Mouse (Mus musculus) urinary bladder, postnatal 25 days (tissue): ENCODE results near the gene Trmt112.
"Not testable (repeated sequence)": the region's sequence is repeated elsewhere in the genome, so short reads cannot be mapped to it uniquely, and the experiment has no call there.

Experiments used
- DNase-seq: peaks from one replicate; pipeline ENCODE4 v3.0.0; 2022; ENCODE audit warnings: low spot score

The Trmt112 gene

DNA sequence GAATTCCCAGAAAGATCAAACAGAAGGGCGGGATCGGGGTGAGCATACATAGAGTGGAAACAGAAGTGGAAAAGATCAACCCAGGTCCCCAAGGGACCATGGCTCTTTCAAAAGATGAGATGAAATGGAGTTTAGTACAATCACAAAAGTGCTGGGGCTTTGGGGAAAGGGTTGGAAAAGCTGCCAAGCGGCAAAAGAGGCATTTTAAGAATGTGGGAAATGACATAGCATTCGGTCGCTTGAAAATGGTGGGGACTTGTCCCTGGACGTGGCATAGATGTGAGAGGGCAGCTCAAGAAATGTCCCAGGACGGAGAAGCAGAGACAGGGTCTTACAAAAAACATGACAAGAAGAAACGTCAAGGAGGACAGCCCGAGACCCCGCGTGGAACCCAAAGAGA, 477 bp upstream of the Trmt112 start:
- DNase-seq = no peak

- not testable (repeated sequence) for DNase-seq
Measured at GRCm38 (mm10) chr19:6910306-6910705, 808 bp downstream of the Trmt112 start.

DNA sequence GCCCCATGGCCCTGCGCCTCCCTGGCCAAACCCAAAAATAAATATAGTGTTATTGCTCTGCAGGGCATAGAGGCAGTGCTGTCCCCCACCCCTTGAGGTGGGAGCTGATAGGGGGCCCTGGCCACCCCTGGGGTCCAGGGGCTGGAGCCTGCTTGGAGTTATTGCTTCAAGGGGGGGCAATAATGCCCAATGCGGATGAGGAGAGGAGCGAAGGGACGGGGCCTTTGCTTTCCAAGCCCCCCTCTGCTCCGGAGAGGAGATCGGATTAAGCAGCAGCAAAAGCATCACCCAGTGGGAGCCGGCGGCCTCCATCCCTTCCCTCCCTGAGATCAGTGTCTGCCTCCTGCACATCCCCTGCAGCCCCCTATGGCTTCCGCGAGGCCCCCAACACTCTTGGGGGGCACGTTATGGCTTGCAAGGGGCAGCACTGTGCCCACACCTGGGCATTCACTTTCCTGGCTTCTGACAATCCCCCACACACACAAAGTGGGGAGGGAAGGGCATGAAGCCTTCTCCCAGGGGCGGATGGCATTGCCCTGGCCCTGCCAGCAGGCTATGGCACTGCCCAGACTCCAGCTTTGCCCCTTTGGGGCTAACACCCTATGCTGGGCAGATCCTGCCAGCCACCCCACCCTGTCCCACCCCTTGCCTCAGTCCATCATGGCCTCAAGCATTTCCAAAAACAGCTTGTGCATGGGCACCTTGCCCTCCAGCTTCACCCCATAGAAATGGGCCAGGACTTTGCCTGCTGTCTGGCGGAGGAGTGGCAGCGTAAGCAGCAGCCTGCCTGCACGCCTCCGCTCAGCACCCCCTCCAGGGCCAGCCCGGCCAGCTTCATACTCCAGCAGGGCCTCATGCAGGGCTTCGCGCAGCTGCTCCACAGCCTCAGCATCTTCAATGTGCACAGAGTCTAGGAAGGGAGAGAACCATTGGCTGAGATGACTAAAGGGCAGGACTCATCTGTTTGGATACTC, 1.9 kb downstream of the Trmt112 start:
- no peak for DNase-seq

- DNase-seq = no peak
Measured at GRCm38 (mm10) chr19:6912205-6912970, 2.9 kb downstream of the Trmt112 start.

GRCm38 (mm10) chr19:6913036-6913435, 3.5 kb downstream of the Trmt112 start:
- no peak for DNase-seq

- DNase-seq = no peak
Measured at GRCm38 (mm10) chr19:6913991-6914390, 4.5 kb downstream of the Trmt112 start.

- DNase-seq = no peak
Measured at GRCm38 (mm10) chr19:6914540-6914939, 5.0 kb downstream of the Trmt112 start.

- DNase-seq = no peak
Measured at GRCm38 (mm10) chr19:6915276-6915675, 5.8 kb downstream of the Trmt112 start.

- no peak for DNase-seq
Measured at GRCm38 (mm10) chr19:6916496-6916895, 7.0 kb downstream of the Trmt112 start.

GRCm38 (mm10) chr19:6918321-6918720, 8.8 kb downstream of the Trmt112 start:
- no peak for DNase-seq

- no peak for DNase-seq
Measured at GRCm38 (mm10) chr19:6919431-6919830, 9.9 kb downstream of the Trmt112 start.

- DNase-seq = no peak
Measured at GRCm38 (mm10) chr19:6919876-6920740, 10.6 kb downstream of the Trmt112 start.

- DNase-seq = no peak
Measured at GRCm38 (mm10) chr19:6920741-6921636, 11.5 kb downstream of the Trmt112 start.

DNA sequence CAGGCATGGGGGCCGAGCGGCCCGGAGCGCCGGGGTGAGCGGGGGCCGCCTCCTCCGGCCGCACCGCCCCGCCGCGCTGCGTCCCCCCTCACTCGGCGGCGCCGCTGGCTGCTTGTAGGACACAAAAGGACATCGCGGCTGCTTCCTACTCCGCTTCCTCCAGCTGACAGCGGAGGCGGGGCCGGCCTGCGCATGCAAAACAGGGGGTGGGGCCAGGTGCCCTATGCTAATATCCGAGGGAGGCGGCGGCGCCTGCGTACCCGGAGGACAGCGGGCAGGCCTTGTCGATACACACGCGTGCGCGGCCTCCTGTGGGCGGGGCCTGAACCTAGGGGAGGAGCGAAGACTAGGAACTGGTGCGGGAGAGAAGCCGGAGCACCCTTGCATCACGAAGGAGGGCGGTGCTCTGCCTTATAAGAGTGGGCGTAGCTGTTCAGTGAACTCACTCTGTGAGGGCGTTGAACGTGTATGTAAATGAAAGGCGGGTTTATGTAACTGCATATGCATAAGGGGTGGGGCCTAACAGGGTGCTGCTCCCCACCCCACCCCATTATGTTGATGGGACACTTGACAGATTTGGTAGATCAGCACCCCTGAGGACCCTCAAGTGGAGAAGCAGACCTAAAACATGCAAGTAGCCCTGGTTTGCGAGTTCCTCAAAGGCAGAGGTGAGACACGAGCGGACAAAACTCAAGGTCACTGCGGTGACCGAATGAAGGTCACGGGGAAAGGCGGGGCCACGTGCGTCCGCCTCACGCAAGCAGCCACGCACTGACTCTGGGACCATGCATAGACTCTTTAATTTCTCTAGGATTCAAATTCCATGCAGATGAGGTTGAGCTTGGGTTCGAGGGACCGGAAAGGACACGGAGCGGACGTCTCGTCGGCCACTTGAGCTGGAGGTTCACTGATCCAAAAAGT, 12.4 kb downstream of the Trmt112 start, which contains the start of gene Esrra:
Esrra (minus strand) TSS at position 167 of the 921 bp plus-strand sequence.
- peak; percentile 99 for DNase-seq

DNA sequence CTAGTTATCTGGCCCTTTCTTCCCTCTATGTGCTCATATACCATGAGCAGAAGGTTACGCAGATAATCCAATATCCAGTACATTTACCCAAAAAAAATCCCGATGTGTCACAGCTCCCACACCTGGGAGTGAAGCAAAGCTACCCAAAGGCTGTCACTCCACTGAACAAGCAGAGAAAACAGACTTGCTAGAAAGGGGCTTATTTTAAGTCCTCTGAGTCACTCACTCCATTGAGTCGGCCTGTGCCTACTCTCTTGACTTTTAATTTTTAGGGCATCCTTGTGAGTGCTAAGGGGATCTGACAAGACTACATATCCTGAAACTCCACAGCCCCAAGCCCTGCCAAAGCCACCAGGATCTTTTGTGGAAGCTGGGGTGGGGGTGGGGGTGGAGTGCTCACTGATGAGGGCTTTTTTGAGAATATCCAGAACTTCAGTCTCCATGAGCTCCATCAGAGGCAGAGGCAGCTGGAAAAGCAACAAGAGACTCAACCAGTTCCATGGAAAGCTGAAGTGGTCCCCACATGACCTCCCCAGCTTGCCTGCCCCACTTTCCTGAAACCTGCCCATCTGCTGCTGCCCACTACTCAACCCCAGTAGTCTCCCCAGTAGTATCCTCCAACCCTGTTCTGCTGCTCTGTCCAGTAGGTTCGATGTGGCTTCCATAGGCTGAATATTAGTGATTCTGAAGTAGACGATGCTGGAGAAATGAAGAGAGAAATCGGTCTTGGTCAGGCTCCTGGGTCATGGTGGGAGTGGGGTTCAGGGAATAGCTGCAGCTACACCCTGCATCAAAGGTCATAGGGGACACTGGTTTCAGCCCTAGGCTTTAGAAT, 13.6 kb downstream of the Trmt112 start:
- DNase-seq = no peak

GRCm38 (mm10) chr19:6924461-6925306, 15.2 kb downstream of the Trmt112 start:
- DNase-seq = peak; percentile 91

- no peak for DNase-seq
Measured at GRCm38 (mm10) chr19:6925307-6925573, 15.7 kb downstream of the Trmt112 start, which contains the start of gene Catsperz. Gene Catsperz, minus strand, starts transcription at chr19:6925380.
